Mouse (Mus musculus) embryonic fibroblast, embryonic 13.5 days (primary cell): ENCODE results near the gene Arnt2.

Experiments
- CTCF ChIP-seq: IDR thresholded peaks from 2 replicates; pipeline ENCODE4 v1.5.1; 2011; ENCODE audit warnings: mild to moderate bottlenecking, control low read depth, low read length, moderate library complexity, borderline replicate concordance; ENCODE audit not compliant: insufficient read depth
- POLR2A ChIP-seq: IDR thresholded peaks from 2 replicates; pipeline ENCODE4 v1.6.1; 2011; ENCODE audit warnings: low read depth, mild to moderate bottlenecking, control low read depth, low read length, moderate library complexity

DNA sequence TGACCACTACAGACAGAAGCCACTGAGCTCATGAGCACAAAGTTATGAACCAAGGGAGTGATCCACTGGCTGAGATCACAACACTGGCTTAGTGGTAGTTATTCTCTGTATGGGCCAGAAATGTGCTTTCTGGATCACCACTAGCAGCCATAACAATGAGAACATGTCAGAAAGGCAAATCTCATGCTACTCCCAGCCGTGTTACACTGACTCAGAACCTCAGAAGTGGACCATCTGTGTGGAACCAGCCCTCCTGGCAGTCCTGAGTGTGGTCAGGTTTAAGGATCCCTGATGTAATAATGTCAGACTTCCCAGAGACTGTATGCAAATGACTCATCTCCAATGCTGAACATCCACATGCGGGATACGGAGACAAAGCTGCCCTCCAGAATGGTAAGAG, 13.4 kb downstream of the Arnt2 start:
- TF ChIP-seq POLR2A = no peak
- TF ChIP-seq CTCF = no peak
